Mouse (Mus musculus) ovary, adult 2 months (tissue): ENCODE results near the gene Selenos. TPM values are rescaled to one million over a fixed set of nuclear protein-coding genes. Genes with fewer than 3 reads are reported as not detected.

Experiments used
- polyA plus RNA-seq: library from polyadenylated mRNA; depleted of rRNA; stranded (reverse); fragments of >200 nt; gene quantifications from 2 replicates; pipeline ENCODE4 v1.2.3, GENCODE M21; 2012; rRNA removed

The Selenos gene
- 151 and 190 TPM in 2 replicates for polyA plus RNA-seq

GRCm38 (mm10) chr7:66079364-66080230 is at the start of gene Selenos:
Selenos (plus strand) TSS chr7:66079649.

GRCm38 (mm10) chr7:66043552-66044459 is 35.6 kb upstream of the Selenos start, which contains the start of gene Gm45213:
Gm45213 (plus strand) TSS chr7:66043602.

GRCm38 (mm10) chr7:66058703-66059102 is 20.7 kb upstream of the Selenos start, which contains the start of gene Snrpa1:
Snrpa1 (plus strand) TSS chr7:66059003.

GRCm38 (mm10) chr7:66108961-66109854 is 29.8 kb downstream of the Selenos start, which contains the start of gene Chsy1:
Chsy1 (plus strand) TSS chr7:66109515.

Other genes with a start within 250 kb of the Selenos start
- gene Pcsk6, start 217.9 kb upstream of the Selenos start, polyA plus RNA-seq: 26.2 and 27.5 TPM in 2 replicates
- not detected in 2 replicates for gene Gm45213, start 36.0 kb upstream of the Selenos start, polyA plus RNA-seq
- 7.3 and 8.7 TPM in 2 replicates for gene Snrpa1, start 20.6 kb upstream of the Selenos start, polyA plus RNA-seq
- 23.2 and 30.3 TPM in 2 replicates for gene Chsy1, start 29.9 kb downstream of the Selenos start, polyA plus RNA-seq